9 mouse cellular contexts compared by ENCODE assay signal in genomic region chr3:14772473-14772872, GRCm38 (mm10). TPM values are rescaled to one million over a fixed set of nuclear protein-coding genes. Genes with fewer than 3 reads are reported as not detected.
DNase-seq lines count a peak whose midpoint lies in the region; TF ChIP-seq lines count a peak whose summit lies in the region.
"Not testable (repeated sequence)": the region's sequence is repeated elsewhere in the genome, so short reads cannot be mapped to it uniquely, and the experiment has no call there.
"Had no signal": no experiment of that assay in that cellular context is flagged by ENCODE, and none has a peak within 500 bp of the region (broad histone marks: within the 10 kb centered on the region; RNA-seq: fewer than 3 reads in every experiment).

No protein-coding gene starts in this region.

- H3K27ac ChIP-seq in MEL (ENCODE audit: control insufficient read depth, low read depth, low read length); liver, adult 2 months (replicated peaks; ENCODE audit: insufficient read depth, low read depth, low read length): not testable (repeated sequence)

- not testable (repeated sequence) for TF ChIP-seq EP300 in MEL (IDR thresholded peaks at IDR 0.05; ENCODE audit: low read depth in 1 of 2, low read length in 2 of 2)

- H3K4me3 ChIP-seq in MEL (ENCODE audit: control insufficient read depth in 1 of 2, insufficient read depth in 1 of 2, low read depth in 2 of 2, low read length in 2 of 2); liver, adult 2 months (ENCODE audit: insufficient read depth, low read depth, low read length): not testable (repeated sequence)

- not testable (repeated sequence) for H3K79me2 ChIP-seq in MEL (ENCODE audit: control insufficient read depth, insufficient read depth, low read length, poor library complexity); liver, adult 2 months (ENCODE audit: control insufficient read depth, insufficient read depth, low read length)

- not testable (repeated sequence) for TF ChIP-seq CTCF in MEL (IDR thresholded peaks at IDR 0.05 in 2 of 3, conservative IDR thresholded peaks at IDR 0.05 in 1 of 3; ENCODE audit: control insufficient read depth in 1 of 3, insufficient read depth in 1 of 3, low read depth in 2 of 3, low read length in 3 of 3, poor library complexity in 1 of 3, severe bottlenecking in 1 of 3); liver, adult 2 months (IDR thresholded peaks at IDR 0.05; ENCODE audit: low read depth, low read length)

- peak; percentile 11 for DNase-seq in MEL (ENCODE audit: low read depth, low spot score)
- peak; percentile 67 for DNase-seq in liver, adult 2 months (ENCODE audit: extremely low read depth, low read depth, low spot score)

- peaks cover 6 to 50% of the 10 kb centered on the region in 2 experiments for H3K36me3 ChIP-seq in MEL (ENCODE audit: control insufficient read depth in 1 of 2, insufficient read depth in 2 of 2, low read length in 2 of 2)
- H3K36me3 ChIP-seq in liver, adult 2 months (ENCODE audit: control insufficient read depth, insufficient read depth, low read length) = not testable (repeated sequence)

- H3K9ac ChIP-seq in MEL (ENCODE audit: control insufficient read depth, low read depth, low read length, poor library complexity, severe bottlenecking); liver, adult 2 months (ENCODE audit: low read depth, low read length): not testable (repeated sequence)

- not testable (repeated sequence) for H3K27me3 ChIP-seq in MEL (ENCODE audit: control insufficient read depth in 1 of 2, insufficient read depth in 2 of 2, low read length in 2 of 2); liver, adult 2 months (ENCODE audit: control insufficient read depth, insufficient read depth, low read length)

- H3K9me3 ChIP-seq in MEL (replicated peaks; ENCODE audit: insufficient read depth, low read length) = not testable (repeated sequence)

- TF ChIP-seq POLR2A in MEL (IDR thresholded peaks at IDR 0.05; ENCODE audit: control insufficient read depth in 1 of 2, insufficient read depth in 1 of 2, low read depth in 1 of 2, low read length in 2 of 2, poor library complexity in 1 of 2); liver, adult 2 months (IDR thresholded peaks at IDR 0.05; ENCODE audit: extremely low read depth, insufficient read depth, low read length): not testable (repeated sequence)

- not testable (repeated sequence) for H3K4me1 ChIP-seq in MEL (ENCODE audit: control insufficient read depth in 1 of 2, insufficient read depth in 2 of 2, low read length in 2 of 2)
- H3K4me1 ChIP-seq in liver, adult 2 months (ENCODE audit: control insufficient read depth, insufficient read depth, low read length) = peaks cover 13% of the 10 kb centered on the region; the same call in 1 of the 2 replicates

- not testable (repeated sequence) for TF ChIP-seq RAD21 in MEL (IDR thresholded peaks at IDR 0.05; ENCODE audit: low read depth, low read length)

- 38% methylated on average over 1 of the region's 1 CpGs for WGBS in liver, adult 2 months

TF ChIP-seq in MEL, 35 proteins besides CTCF, POLR2A, EP300 and RAD21:
- peak; percentile 59; the same call in 1 of the 2 replicates for TF ChIP-seq POLR2AphosphoS2 (IDR thresholded peaks at IDR 0.05; ENCODE audit: low read length)

RNA-seq across cellular contexts. Expression of gene Car1, which starts 35.7 kb away (rescaled TPM):
- 3,564 and 4,374 TPM in 2 replicates for total RNA-seq in MEL (2012; rRNA removed)
- polyA plus RNA-seq in MEL (2012; ENCODE audit: insufficient read depth in 1 of 2, insufficient read length in 2 of 2, low read depth in 1 of 2, low replicate concordance in 2 of 2, missing spikeins in 1 of 2) = 1,000 to 10,000 TPM; 1,720 to 6,361 TPM
- total RNA-seq in liver, adult 2 months (2014; rRNA removed) = 8.3 and 11.2 TPM in 2 replicates
- polyA plus RNA-seq in liver, adult 2 months (2012; rRNA removed) = 8.1 and 9.3 TPM in 2 replicates
- total RNA-seq: adrenal gland, adult 18-20 months; adrenal gland, postnatal 25 days; ES-E14 had no signal
- polyA plus RNA-seq: brain, embryonic 14.5 days; CD4-positive, CD25-positive, alpha-beta regulatory T cell, adult 4 months; cerebellum, adult 2 months; Patski had no signal

Comparison
In these comparisons a context has a peak if more than half of its experiments do, and no peak if none do; other contexts are left out.
1. RNA of gene Car1, which starts 35.7 kb away (total RNA-seq): 3,564 to 4,374 TPM in MEL; 8.3 to 11.2 TPM in liver, adult 2 months; every median in the first group is over 100 times any median in the second.